Mouse (Mus musculus): ENCODE measurements around the gene Pip5kl1.

Pip5kl1 gene

GRCm38 (mm10) chr2:32547964-32548739 lies 26.4 kb upstream of the Pip5kl1 start:
- in situ Hi-C loops (cut with MboI, MseI), result loop anchor here (10.0 kb wide), 1 partner anchor 463 kb away; the partner anchor contains the start of gene Fam78a

GRCm38 (mm10) chr2:32549171-32549570 lies 25.4 kb upstream of the Pip5kl1 start:
- in situ Hi-C loops (cut with MboI, MseI), result loop anchor here (10.0 kb wide), 1 partner anchor 464 kb away; the partner anchor contains the start of gene Fam78a

GRCm38 (mm10) chr2:32549764-32550163 lies 24.8 kb upstream of the Pip5kl1 start:
- in situ Hi-C loops (cut with MboI, MseI), result loop anchor here (10.0 kb wide), 1 partner anchor 465 kb away; the partner anchor contains the start of gene Fam78a

- in situ Hi-C loops (cut with MboI, MseI), result no loop called here
These were observed 23.4 kb upstream of the Pip5kl1 start for GRCm38 (mm10) chr2:32551236-32551635.

- in situ Hi-C loops (cut with MboI, MseI), result no loop called here
These were observed 20.9 kb upstream of the Pip5kl1 start for GRCm38 (mm10) chr2:32553592-32554148.

- in situ Hi-C loops (cut with MboI, MseI), result no loop called here
These were observed 19.1 kb upstream of the Pip5kl1 start for GRCm38 (mm10) chr2:32555484-32555883.

- in situ Hi-C loops (cut with MboI, MseI), result no loop called here
These were observed 18.6 kb upstream of the Pip5kl1 start for GRCm38 (mm10) chr2:32556019-32556418.

GRCm38 (mm10) chr2:32559570-32559969 lies 15.0 kb upstream of the Pip5kl1 start:
- in situ Hi-C loops (cut with MboI, MseI), result no loop called here

GRCm38 (mm10) chr2:32566536-32567063 lies 8.0 kb upstream of the Pip5kl1 start:
- in situ Hi-C loops (cut with MboI, MseI), result no loop called here

GRCm38 (mm10) chr2:32568149-32568548 lies 6.4 kb upstream of the Pip5kl1 start:
- in situ Hi-C loops (cut with MboI, MseI), result no loop called here

GRCm38 (mm10) chr2:32568941-32569340 lies 5.7 kb upstream of the Pip5kl1 start:
- in situ Hi-C loops (cut with MboI, MseI), result no loop called here

- in situ Hi-C loops (cut with MboI, MseI), result no loop called here
These were observed 3.7 kb upstream of the Pip5kl1 start, which contains the start of gene Dpm2 for GRCm38 (mm10) chr2:32570698-32571494. Gene Dpm2, plus strand, starts transcription at chr2:32570858.

- in situ Hi-C loops (cut with MboI, MseI), result no loop called here
These were observed 2.4 kb upstream of the Pip5kl1 start for GRCm38 (mm10) chr2:32572196-32572595.

- in situ Hi-C loops (cut with MboI, MseI), result no loop called here
These were observed 446 bp downstream of the Pip5kl1 start for GRCm38 (mm10) chr2:32574901-32575585.

GRCm38 (mm10) chr2:32575586-32576160 lies 1.1 kb downstream of the Pip5kl1 start, which contains the start of gene 9430097D07Rik:
Gene 9430097D07Rik, minus strand, starts transcription at chr2:32575684.
- in situ Hi-C loops (cut with MboI, MseI), result no loop called here

- in situ Hi-C loops (cut with MboI, MseI), result no loop called here
These were observed 1.9 kb downstream of the Pip5kl1 start for GRCm38 (mm10) chr2:32576532-32576931.

- in situ Hi-C loops (cut with MboI, MseI), result no loop called here
These were observed 3.8 kb downstream of the Pip5kl1 start for GRCm38 (mm10) chr2:32578146-32579046.

- in situ Hi-C loops (cut with MboI, MseI), result no loop called here
These were observed 7.0 kb downstream of the Pip5kl1 start for GRCm38 (mm10) chr2:32581450-32582095.
